Mouse (Mus musculus): ENCODE results near the gene Zfp667. TPM values are rescaled to one million over a fixed set of nuclear protein-coding genes. Genes with fewer than 3 reads are reported as not detected.
"Not testable (repeated sequence)": the region's sequence is repeated elsewhere in the genome, so short reads cannot be mapped to it uniquely, and the experiment has no call there.

Gene Zfp667
- total RNA-seq (2021), result 10 to 100 TPM in 1 of 2 experiments, 1 to 10 TPM in 1; 9.5 to 10.6 TPM
- long read RNA-seq, experiment 1, partial matches to known transcripts, result 0 of 2 reads
- long read RNA-seq, experiment 1, other reads (novel, unspliced or antisense), result 0 of 2 reads
- long read RNA-seq, experiment 2, transcript Zfp667-201 (5 exons, 3,672 nt), result major isoform, 10 of 13 reads
- long read RNA-seq, experiment 2, partial matches to known transcripts, result 0 of 13 reads
- long read RNA-seq, experiment 2, other reads (novel, unspliced or antisense), result 3 of 13 reads

GRCm38 (mm10) chr7:6285842-6286705 lies at the start of gene Zfp667:
TSS of gene Zfp667 (plus strand) at chr7:6286579.
- peak; percentile 97 to 98 for DNase-seq (ENCODE audit: low spot score in 2 of 2)

DNA sequence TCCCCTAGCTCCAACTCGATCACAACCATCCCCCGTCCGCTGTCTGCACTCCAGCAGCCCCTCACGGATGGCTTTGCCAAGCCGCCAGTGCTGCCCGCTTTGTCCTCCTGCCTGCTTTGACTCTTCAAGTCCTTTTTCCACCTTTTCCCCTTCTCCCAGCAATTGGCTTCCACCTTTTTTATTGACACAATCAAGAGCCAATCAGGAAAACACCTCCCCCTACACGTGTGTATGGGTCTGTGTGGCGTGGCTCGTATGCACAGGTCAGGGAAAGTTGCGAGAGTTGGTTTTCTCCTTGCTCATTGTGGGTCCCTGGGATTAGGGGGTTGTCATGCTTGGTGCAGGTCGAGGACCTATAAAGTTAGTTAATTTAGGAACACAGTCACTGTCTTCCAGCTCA lies 46.6 kb upstream of the Zfp667 start:
- no peak for DNase-seq (ENCODE audit: low spot score in 2 of 2)

DNA sequence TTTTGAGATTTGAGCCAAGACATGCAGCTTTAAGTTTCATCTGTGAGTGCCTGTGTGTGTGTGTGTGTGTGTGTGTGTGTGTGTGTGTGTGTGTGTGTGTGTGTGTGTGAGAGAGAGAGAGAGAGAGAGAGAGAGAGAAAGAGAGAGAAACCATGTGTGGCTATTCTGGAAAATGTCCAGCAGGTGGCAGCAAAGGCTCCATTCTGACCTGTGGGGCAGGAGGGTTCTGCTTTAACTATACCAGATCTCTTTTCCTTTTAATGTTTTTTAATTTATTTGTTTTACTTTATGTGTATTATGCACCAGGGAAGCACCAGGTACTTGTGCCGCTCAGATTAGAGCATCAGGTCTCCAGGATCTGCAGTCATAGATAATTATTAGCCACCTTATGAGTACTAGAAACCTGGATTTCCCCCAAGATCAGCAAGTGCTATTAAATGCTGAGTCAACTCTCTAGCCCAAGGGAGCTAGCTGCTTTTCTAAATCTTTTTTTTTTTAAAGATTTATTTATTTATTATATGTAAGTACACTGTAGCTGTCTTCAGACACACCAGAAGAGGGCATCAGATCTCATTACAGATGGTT lies 45.4 kb upstream of the Zfp667 start:
- DNase-seq (ENCODE audit: low spot score in 2 of 2), result peak in 1 of 2 experiments; percentile 7

GRCm38 (mm10) chr7:6244361-6245292 lies 41.8 kb upstream of the Zfp667 start:
- no peak for DNase-seq (ENCODE audit: low spot score in 2 of 2)

- DNase-seq (ENCODE audit: low spot score in 2 of 2), result no peak
Measured at GRCm38 (mm10) chr7:6252410-6252809, 34.0 kb upstream of the Zfp667 start, which contains the start of gene Epp13. TSS of gene Epp13 (plus strand) at chr7:6252710.

DNA sequence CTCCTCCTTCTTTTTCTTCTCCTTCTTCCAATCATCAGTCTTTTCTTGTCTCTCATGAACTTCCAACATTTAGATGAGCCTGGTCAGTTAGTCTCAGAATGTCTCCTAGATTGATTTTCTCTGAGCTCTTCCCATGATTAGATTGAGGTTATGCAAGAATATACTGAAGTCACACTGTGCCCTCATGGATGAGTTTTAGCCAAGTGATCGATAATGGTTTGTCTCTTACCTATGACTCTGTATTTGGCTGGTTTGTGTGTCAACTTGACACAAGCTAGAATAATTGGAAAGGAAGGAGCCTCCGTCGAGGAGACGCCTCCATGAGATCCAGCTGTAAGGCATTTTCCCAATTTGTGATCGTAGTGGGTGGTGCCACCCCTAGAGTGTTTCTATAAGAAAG lies 31.9 kb upstream of the Zfp667 start:
- no peak for DNase-seq (ENCODE audit: low spot score in 2 of 2)

GRCm38 (mm10) chr7:6257386-6257785 lies 29.0 kb upstream of the Zfp667 start:
- DNase-seq (ENCODE audit: low spot score in 2 of 2), result no peak

DNA sequence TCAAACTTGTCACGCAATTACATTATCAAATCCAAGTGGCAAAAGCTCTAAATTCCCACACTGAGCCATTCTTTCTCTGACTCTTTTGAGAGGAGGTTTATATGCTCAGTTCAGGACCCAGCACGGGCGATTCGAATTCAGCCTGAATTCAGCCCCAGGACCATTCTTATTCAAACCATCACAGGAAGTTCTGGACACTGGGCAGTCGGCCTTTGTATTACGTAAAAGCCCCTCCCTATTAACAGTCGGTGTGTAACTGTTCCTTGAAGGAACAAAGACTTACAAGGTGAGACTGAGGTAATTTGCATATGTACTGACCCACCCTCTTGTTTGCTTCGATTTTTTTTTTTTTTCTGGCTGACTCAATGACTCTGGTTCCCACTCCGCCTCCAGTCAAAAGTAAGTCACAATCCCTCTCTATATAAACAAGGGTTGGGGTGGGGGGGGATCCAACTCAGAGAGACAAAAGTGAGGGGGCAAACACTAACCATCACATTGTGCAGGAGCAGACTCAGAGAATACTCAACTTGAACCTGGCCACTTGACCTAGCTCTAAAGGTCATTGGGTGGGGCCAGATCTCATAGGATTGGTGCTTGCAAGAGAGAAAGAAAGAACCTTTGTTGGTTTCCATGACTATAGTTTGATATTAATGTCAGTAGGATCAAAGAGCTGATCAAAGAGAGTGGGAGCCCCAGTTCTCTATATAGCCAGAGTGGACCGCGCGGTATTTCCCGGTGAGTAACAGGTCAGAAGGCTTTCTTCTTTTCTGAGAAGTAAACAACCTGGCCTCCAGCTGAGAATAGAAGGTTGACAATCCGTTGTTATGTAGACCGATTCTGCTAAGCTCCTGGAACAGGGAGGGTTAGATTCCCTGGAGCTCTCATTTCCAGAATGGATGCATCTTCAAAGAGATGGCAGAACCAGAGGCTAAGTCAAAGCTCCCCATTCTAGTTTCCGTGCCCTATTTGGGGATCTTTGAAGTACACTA lies 27.9 kb upstream of the Zfp667 start:
- DNase-seq (ENCODE audit: low spot score in 2 of 2), result no peak

DNA sequence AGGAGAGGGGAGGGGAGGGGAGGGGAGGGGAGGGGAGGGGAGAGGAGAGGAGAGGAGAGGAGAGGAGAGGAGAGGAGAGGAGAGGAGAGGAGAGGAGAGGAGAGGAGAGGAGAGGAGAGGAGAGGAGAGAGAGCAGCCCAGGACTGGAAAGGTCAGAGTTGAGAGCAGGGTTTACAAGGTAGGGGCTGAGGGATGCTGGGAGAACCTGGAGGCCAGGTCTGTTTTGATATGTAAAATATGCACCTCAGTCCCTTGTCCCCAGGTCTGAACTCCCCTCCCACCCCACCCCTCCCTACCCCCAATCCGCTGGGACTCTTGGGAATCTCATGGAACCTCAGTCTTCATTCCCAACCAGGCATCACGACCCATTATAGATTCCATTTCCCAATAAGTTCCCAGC lies 26.4 kb upstream of the Zfp667 start:
- not testable (repeated sequence) for DNase-seq (ENCODE audit: low spot score in 2 of 2)

DNA sequence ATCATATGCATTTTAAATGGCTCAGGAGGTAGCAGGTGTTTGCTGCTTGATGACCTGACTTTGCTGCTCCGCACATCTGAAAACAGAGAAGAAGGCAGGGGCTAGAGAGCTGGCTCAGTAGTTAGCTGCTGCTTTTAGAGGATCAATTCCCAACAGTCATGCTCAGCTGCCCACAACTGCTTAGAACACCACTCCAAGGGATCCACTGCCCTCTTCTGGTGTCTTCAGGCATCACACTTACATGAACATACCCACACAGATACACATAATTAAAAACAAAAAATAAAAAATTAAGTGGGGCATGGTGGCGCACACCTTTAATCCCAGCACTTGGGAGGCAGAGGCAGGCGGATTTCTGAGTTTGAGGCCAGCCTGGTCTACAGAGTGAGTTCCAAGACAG lies 24.3 kb upstream of the Zfp667 start:
- no peak for DNase-seq (ENCODE audit: low spot score in 2 of 2)

- no peak for DNase-seq (ENCODE audit: low spot score in 2 of 2)
Measured at GRCm38 (mm10) chr7:6262984-6263383, 23.4 kb upstream of the Zfp667 start.

GRCm38 (mm10) chr7:6265695-6266094 lies 20.7 kb upstream of the Zfp667 start:
- DNase-seq (ENCODE audit: low spot score in 2 of 2), result peak in 1 of 2 experiments; percentile 12

DNA sequence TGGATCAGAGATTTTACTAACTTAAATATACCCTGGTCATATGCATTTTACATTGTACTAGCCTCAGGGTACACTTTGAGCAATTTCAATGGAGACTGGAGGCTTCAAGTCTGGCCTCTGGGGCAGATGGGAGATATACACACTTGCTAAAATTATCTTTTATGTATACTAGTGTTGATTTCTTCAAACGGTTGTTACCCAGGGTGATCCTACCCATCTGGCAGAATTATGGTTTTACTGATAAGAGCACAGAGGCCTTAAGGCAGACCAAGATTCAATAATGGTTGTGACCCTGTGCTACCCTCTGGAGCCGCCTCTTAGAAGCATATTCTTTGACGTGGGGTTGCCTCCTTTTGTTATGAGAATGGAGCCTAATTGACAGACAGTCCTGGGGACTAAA lies 8.5 kb upstream of the Zfp667 start:
- DNase-seq (ENCODE audit: low spot score in 2 of 2), result no peak

DNA sequence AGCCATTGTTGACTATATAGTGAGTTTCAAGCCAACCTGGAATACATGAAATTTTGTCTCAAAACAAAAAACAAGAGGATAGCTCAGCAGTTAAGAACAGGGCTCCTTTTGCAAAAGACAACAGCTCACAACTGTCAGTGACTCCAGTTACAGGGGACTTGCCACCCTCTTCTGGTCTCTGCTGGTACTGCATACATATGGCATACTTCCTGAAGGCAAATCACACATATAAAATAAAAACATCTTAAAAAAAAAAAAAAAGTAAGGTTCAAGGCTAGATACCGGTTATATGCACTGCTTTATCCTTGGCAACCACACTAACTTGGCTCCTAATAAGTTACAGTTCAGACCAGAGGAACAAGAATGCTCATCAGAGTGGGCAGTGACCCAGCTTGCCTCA lies 3.6 kb upstream of the Zfp667 start:
- peak; percentile 31 to 56 for DNase-seq (ENCODE audit: low spot score in 2 of 2)

- peak; percentile 22 to 44 for DNase-seq (ENCODE audit: low spot score in 2 of 2)
Measured at GRCm38 (mm10) chr7:6283451-6284075, 2.8 kb upstream of the Zfp667 start.

DNA sequence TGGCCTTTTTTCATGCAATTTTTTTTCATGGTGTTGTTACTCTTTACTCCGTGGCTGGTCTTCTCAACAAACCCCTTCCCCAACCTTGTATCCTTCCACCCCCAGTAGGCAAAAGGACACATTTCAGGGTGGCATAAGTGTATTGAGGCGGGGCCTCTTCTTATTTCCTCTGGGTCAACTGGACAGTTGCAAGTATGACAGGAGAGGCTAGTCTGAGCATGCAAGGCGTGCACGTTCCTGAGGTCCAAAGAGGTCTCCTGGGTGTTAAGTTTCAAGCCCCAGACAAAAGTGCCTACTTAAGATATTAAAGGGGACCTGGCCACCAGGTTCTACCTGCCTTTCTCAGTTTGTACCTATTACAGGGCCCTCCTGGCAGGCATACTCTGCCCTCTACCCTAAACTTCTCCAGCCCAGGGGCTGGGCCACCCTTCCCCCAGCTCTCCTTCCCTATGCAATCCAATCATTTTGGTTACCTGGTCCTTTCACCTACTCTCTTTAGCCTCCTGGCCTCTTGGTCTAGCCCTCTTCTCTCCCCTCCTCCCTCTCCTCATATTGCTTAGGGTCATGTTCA lies 1.9 kb upstream of the Zfp667 start:
- no peak for DNase-seq (ENCODE audit: low spot score in 2 of 2)

GRCm38 (mm10) chr7:6285366-6285765 lies 1.0 kb upstream of the Zfp667 start:
- DNase-seq (ENCODE audit: low spot score in 2 of 2), result no peak

DNA sequence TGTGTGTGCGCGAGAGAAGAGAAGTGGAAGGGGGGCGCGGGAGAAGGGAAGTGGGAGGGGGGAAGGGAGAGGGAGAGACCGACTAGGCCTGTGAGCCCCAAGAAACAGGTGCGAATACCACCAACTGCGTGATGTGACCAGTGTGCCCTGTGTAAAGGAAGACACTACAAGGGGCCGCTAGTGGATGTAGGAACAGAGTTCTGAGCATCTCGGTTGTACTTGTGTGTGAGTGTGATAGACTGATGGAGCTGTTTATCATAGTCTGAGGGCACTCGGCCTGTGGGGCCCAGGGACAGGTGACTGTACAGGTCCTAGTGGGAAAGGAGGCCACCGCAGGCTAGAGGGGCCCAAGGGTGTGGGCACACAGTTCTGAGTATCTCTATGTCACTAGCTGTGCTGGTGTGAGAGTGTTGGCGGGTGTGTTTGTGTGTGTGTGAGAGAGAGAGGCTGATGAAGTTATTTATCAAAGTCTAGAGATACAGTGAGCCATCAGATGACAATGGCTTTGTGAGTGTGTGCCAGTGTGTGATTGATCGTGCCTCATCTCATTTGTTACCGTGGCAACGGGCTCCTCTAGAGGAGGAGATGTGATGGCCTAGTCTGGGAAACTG lies 647 bp downstream of the Zfp667 start:
- no peak for DNase-seq (ENCODE audit: low spot score in 2 of 2)
